Mouse (Mus musculus) E14TG2a.4 (cell line): ENCODE measurements around the gene Vmn2r27.

Experiments used
- CTCF ChIP-seq: conservative IDR thresholded peaks from 2 replicates; pipeline ENCODE4 v1.5.1; 2014; ENCODE audit warnings: low read length
- NANOG ChIP-seq: IDR thresholded peaks from 2 replicates; pipeline ENCODE4 v1.6.1; 2014; ENCODE audit warnings: borderline replicate concordance, low read length, mixed read lengths
- POU5F1 ChIP-seq: IDR thresholded peaks from 2 replicates; pipeline ENCODE4 v1.6.1; 2014; ENCODE audit warnings: low read length, borderline replicate concordance

DNA sequence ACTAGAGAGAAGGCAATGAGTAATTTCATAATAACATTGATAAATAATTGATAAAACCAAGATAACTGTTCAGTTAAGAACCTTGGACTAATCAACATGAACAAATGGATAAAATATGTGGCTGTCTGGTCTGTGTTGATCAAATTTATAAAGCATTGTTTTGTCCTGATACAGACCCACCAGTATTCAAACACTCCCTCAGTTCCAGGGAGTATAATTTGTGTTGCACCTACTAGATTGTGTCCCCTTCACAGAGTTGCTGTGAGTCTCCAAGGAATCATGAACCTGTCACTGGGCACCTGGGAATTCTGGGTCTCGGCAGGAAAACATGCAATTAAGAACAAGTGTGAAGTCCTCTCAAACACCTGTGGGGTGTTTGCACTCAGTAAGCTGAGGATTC is at the start of gene Vmn2r27:
- TF ChIP-seq CTCF (no peak), NANOG (no peak), POU5F1 (no peak)
